Mouse (Mus musculus) liver, adult 2 months (tissue): Measurements from ENCODE around the gene Cope.

Experiments
- CTCF ChIP-seq: fragments of 200-500 bp; IDR thresholded peaks from 2 replicates; pipeline ENCODE4 v1.5.1; 2011; ENCODE audit warnings: low read depth, low read length, control low read depth
- POLR2A ChIP-seq: fragments of 200-500 bp; IDR thresholded peaks from 2 replicates; pipeline ENCODE4 v1.6.1; 2011; ENCODE audit warnings: low read length, control low read depth; ENCODE audit not compliant: insufficient read depth; ENCODE audit errors: extremely low read depth

DNA sequence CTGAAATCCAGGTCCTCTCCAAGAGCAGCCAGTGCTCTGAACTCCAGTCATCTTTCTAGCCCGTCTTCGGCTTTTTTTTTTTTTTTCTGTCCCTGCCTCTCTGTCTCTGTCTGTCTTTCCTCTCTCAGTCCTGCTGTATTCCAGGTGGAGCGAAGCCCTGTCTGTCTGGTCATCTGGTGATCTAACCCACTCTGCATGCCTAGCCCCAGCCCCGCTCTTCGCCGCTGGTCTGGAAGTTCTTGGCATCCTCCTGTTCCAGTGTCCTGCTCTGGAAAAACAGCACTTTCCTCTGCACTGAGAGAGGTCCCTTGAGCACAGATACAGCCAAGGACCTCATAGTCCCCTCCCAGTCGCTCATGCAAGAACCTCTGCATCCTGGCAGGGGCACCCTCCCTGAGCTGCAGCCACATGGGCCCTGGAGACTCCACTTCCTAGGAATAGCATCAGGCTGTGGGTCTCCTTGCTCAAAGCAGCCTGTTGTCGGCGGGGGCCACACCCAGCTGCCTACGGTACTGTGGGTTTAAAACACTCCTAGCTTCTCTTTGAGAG, 59.2 kb downstream of the Cope start:
- TF ChIP-seq CTCF, result no peak
- TF ChIP-seq POLR2A, result no peak
